Mouse (Mus musculus): Measurements from ENCODE around the gene Npc2.

DNA sequence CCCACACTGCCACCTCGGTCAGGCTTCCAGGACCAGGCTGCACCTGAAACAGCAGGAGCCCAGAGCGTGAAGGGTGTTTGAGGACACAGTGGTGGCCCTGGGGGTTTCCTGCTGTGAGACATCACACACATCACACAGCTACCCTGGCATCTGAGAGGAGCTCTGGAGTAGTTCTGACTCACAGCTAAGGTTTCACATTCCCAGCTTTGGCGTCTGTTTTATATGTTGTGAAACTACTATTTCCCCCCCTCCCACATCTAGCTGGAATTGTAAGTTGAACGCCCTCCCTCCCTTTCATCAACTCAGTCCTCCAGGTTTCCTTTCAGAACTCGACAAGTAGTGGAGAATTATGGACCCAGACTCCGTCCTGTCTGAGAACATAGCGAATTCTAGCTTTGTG, 8.2 kb downstream of the Npc2 start:
- TF ChIP-seq CTCF (IDR thresholded peaks at IDR 0.05; ENCODE audit: low read depth) (no peak), EP300 (IDR thresholded peaks at IDR 0.05; ENCODE audit: low read depth) (no peak)
